Mouse (Mus musculus) cortical plate, adult 2 months (tissue): Measurements from ENCODE around the gene Krt71. TPM values are rescaled to one million over a fixed set of nuclear protein-coding genes. Genes with fewer than 3 reads are reported as not detected.

Experiments used
- H3K27ac ChIP-seq: fragments of 200-500 bp; 2 replicates; pipeline ENCODE4 v1.5.1; 2012; ENCODE audit warnings: low read length, control low read depth, inconsistent platforms; ENCODE audit not compliant: insufficient read depth
- H3K4me1 ChIP-seq: fragments of 200-500 bp; 2 replicates; pipeline ENCODE4 v1.6.1; 2011; ENCODE audit warnings: low read length; ENCODE audit not compliant: control insufficient read depth, insufficient read depth
- H3K4me3 ChIP-seq: fragments of 200-500 bp; 2 replicates; pipeline ENCODE4 v1.5.1; 2011; ENCODE audit warnings: mild to moderate bottlenecking, low read length, control low read depth; ENCODE audit not compliant: insufficient read depth
- CTCF ChIP-seq: fragments of 200-500 bp; IDR thresholded peaks from 2 replicates; pipeline ENCODE4 v1.5.1; 2011; ENCODE audit warnings: mild to moderate bottlenecking, control low read depth, low read length; ENCODE audit not compliant: insufficient read depth; ENCODE audit errors: extremely low read depth
- POLR2A ChIP-seq: fragments of 200-500 bp; IDR thresholded peaks from 2 replicates; pipeline ENCODE4 v1.6.1; 2011; ENCODE audit warnings: mild to moderate bottlenecking, low read length, control low read depth; ENCODE audit not compliant: insufficient read depth; ENCODE audit errors: extremely low read depth
- polyA plus RNA-seq: library from polyadenylated mRNA; depleted of rRNA; stranded (reverse); fragments of >200 nt; gene quantifications from 2 replicates; pipeline ENCODE4 v1.2.3, GENCODE M21; 2012; rRNA removed

Krt71 gene
- not detected in 2 replicates for polyA plus RNA-seq

GRCm38 (mm10) chr15:101742711-101743110 is at the start of gene Krt71:
Gene Krt71, minus strand, starts transcription at chr15:101743109.
- no peaks in the 10 kb centered on the region for H3K4me1 ChIP-seq
- TF ChIP-seq POLR2A, result no peak
- TF ChIP-seq CTCF, result no peak

GRCm38 (mm10) chr15:101790867-101791266 is 48.0 kb upstream of the Krt71 start:
- TF ChIP-seq POLR2A, result no peak
- no peak for TF ChIP-seq CTCF
- Histone ChIP-seq H3K27ac (no peak overlapping the region), H3K4me3 (no peak overlapping the region), H3K4me1 (no peaks in the 10 kb centered on the region)

More at GRCm38 (mm10) chr15:101742711-101743110, at the start of gene Krt71:
- H3K4me3 ChIP-seq, result no peak within 1 kb of the TSS
- H3K27ac ChIP-seq, result no peak within 1 kb of the TSS

GRCm38 (mm10) chr15:101786360-101786759 is 43.5 kb upstream of the Krt71 start, which contains the start of gene Krt72:
Gene Krt72, minus strand, starts transcription at chr15:101786460.
- H3K4me1 ChIP-seq, result no peaks in the 10 kb centered on the region
- no peak within 1 kb of the TSS for H3K27ac ChIP-seq
- no peak within 1 kb of the TSS for H3K4me3 ChIP-seq
- TF ChIP-seq CTCF (no peak), POLR2A (no peak)

- TF ChIP-seq CTCF (no peak), POLR2A (no peak)
- Histone ChIP-seq H3K27ac (no peak overlapping the region), H3K4me1 (no peaks in the 10 kb centered on the region; the same call in 1 of the 2 replicates), H3K4me3 (no peak overlapping the region)
These were observed 30.5 kb upstream of the Krt71 start for GRCm38 (mm10) chr15:101773420-101773819.

GRCm38 (mm10) chr15:101772711-101773081 is 29.8 kb upstream of the Krt71 start:
- peak; percentile 99 for TF ChIP-seq CTCF
- TF ChIP-seq POLR2A, result no peak
- H3K4me3 ChIP-seq, result no peak overlapping the region
- H3K27ac ChIP-seq, result no peak overlapping the region
- no peaks in the 10 kb centered on the region; the same call in 1 of the 2 replicates for H3K4me1 ChIP-seq

GRCm38 (mm10) chr15:101772080-101772710 is 29.3 kb upstream of the Krt71 start:
- TF ChIP-seq POLR2A (no peak), CTCF (no peak)

GRCm38 (mm10) chr15:101770226-101770625 is 27.3 kb upstream of the Krt71 start:
- H3K4me3 ChIP-seq, result no peak overlapping the region
- TF ChIP-seq POLR2A, result no peak
- TF ChIP-seq CTCF, result no peak
- no peaks in the 10 kb centered on the region; the same call in 1 of the 2 replicates for H3K4me1 ChIP-seq
- H3K27ac ChIP-seq, result no peak overlapping the region

More at GRCm38 (mm10) chr15:101772080-101772710, 29.3 kb upstream of the Krt71 start:
- H3K27ac ChIP-seq, result no peak overlapping the region
- no peaks in the 10 kb centered on the region; the same call in 1 of the 2 replicates for H3K4me1 ChIP-seq
- no peak overlapping the region for H3K4me3 ChIP-seq

GRCm38 (mm10) chr15:101737786-101738185 is 5.1 kb downstream of the Krt71 start:
- Histone ChIP-seq H3K4me3 (no peak overlapping the region), H3K4me1 (no peaks in the 10 kb centered on the region), H3K27ac (no peak overlapping the region)
- TF ChIP-seq POLR2A (no peak), CTCF (no peak)

GRCm38 (mm10) chr15:101730653-101731052 is 12.3 kb downstream of the Krt71 start:
- TF ChIP-seq CTCF, result no peak
- TF ChIP-seq POLR2A, result no peak
- Histone ChIP-seq H3K4me1 (no peaks in the 10 kb centered on the region), H3K4me3 (no peak overlapping the region), H3K27ac (no peak overlapping the region)

- Histone ChIP-seq H3K27ac (no peak overlapping the region), H3K4me1 (no peaks in the 10 kb centered on the region), H3K4me3 (no peak overlapping the region)
- no peak for TF ChIP-seq CTCF
- no peak for TF ChIP-seq POLR2A
These were observed 18.2 kb downstream of the Krt71 start for GRCm38 (mm10) chr15:101724686-101725085.

GRCm38 (mm10) chr15:101715831-101716230 is 27.1 kb downstream of the Krt71 start:
- no peak overlapping the region for H3K27ac ChIP-seq
- H3K4me1 ChIP-seq, result no peaks in the 10 kb centered on the region
- TF ChIP-seq CTCF (no peak), POLR2A (no peak)
- no peak overlapping the region for H3K4me3 ChIP-seq
